ENCODE assay signal across 8 mouse cellular contexts in genomic region chr1:43196661-43197241, GRCm38 (mm10). TPM values are rescaled to one million over a fixed set of nuclear protein-coding genes. Genes with fewer than 3 reads are reported as not detected.
DNase-seq lines count a peak whose midpoint lies in the region; ATAC-seq lines count a peak whose summit lies in the region.

Gene Fhl2 (minus strand): TSS chr1:43196984.

- peak within 1 kb of the TSS; percentile 83 for H3K27ac ChIP-seq in kidney, embryonic 15.5 days
- peak within 1 kb of the TSS; percentile 97 for H3K27ac ChIP-seq in heart, embryonic 16.5 days (ENCODE audit: low read length)

- intact Hi-C loops in left cerebral cortex, postnatal 36 days (cut with DNase I) = no loop called here

- 0 out of 2 replicates have a peak within 1 kb of the TSS, but pooled peaks have one; percentile 3 for H3K4me3 ChIP-seq in kidney, embryonic 15.5 days (replicated peaks)
- H3K4me3 ChIP-seq in heart, embryonic 16.5 days (ENCODE audit: low read length) = peak within 1 kb of the TSS; percentile 63

- 34% methylated on average over 5 of the region's 5 CpGs for WGBS in kidney, embryonic 15.5 days
- 47% methylated on average over 5 of the region's 5 CpGs for WGBS in heart, embryonic 16.5 days

- H3K9me3 ChIP-seq in kidney, embryonic 15.5 days (replicated peaks) = no peaks in the 10 kb centered on the region
- no peaks in the 10 kb centered on the region for H3K9me3 ChIP-seq in heart, embryonic 16.5 days (replicated peaks; ENCODE audit: control insufficient read depth, low read length)

- peaks cover 20% of the 10 kb centered on the region for H3K4me1 ChIP-seq in kidney, embryonic 15.5 days
- peaks cover 17% of the 10 kb centered on the region for H3K4me1 ChIP-seq in heart, embryonic 16.5 days (ENCODE audit: control insufficient read depth, insufficient read depth, low read length)

- H3K27me3 ChIP-seq in kidney, embryonic 15.5 days = no peaks in the 10 kb centered on the region
- no peaks in the 10 kb centered on the region for H3K27me3 ChIP-seq in heart, embryonic 16.5 days (ENCODE audit: control insufficient read depth, insufficient read depth, low read length)

- no peak within 1 kb of the TSS for H3K9ac ChIP-seq in kidney, embryonic 15.5 days
- peak within 1 kb of the TSS; percentile 77 for H3K9ac ChIP-seq in heart, embryonic 16.5 days (ENCODE audit: low read length)

- peak; percentile 78 for ATAC-seq in kidney, embryonic 15.5 days (replicated peaks; ENCODE audit: low FRiP score)
- ATAC-seq in heart, embryonic 16.5 days (replicated peaks; ENCODE audit: extremely low read depth, insufficient read depth, low FRiP score) = peak; percentile 88

- peak within 1 kb of the TSS; percentile 30 for H3K4me2 ChIP-seq in kidney, embryonic 15.5 days
- H3K4me2 ChIP-seq in heart, embryonic 16.5 days (ENCODE audit: low read depth, low read length) = peak within 1 kb of the TSS; percentile 59

- no peak for DNase-seq in kidney, adult 8-10 months
- DNase-seq in adrenal gland, postnatal 14 days = no peak
- DNase-seq in left cerebral cortex, postnatal 36 days (ENCODE audit: low spot score in 2 of 2) = no peak
- no peak for DNase-seq in thymus, adult 18-20 months
- DNase-seq in right cerebral cortex, postnatal 4 days = no peak
- DNase-seq in urinary bladder, postnatal 10 days (ENCODE audit: low spot score) = no peak

- no peaks in the 10 kb centered on the region for H3K36me3 ChIP-seq in kidney, embryonic 15.5 days
- H3K36me3 ChIP-seq in heart, embryonic 16.5 days (ENCODE audit: control insufficient read depth, insufficient read depth) = no peaks in the 10 kb centered on the region

RNA-seq across cellular contexts. Expression of gene Fhl2, which starts in this region (rescaled TPM):
- 90.7 and 92.4 TPM in 2 replicates for polyA plus RNA-seq in kidney, embryonic 15.5 days (2015; fragmentation: Nextera tagmentation; extraction: Ambion mirVana)
- 18.5 and 18.6 TPM in 2 replicates for total RNA-seq in adrenal gland, postnatal 14 days (2021)
- polyA plus RNA-seq in heart, embryonic 16.5 days (2015; fragmentation: Nextera tagmentation; extraction: Ambion mirVana) = 426 and 443 TPM in 2 replicates
- total RNA-seq in left cerebral cortex, postnatal 36 days (2021) = 10 to 100 TPM; 56.1 to 63.6 TPM
